Mouse (Mus musculus) CH12.LX (cell line): ENCODE measurements around the gene Wdfy3.

Experiments
- BHLHE40 ChIP-seq: IDR thresholded peaks from 2 replicates; pipeline ENCODE4 v1.6.1; 2011; ENCODE audit warnings: mild to moderate bottlenecking, low read depth, low read length, improper control_type of control experiment
- CHD2 ChIP-seq: IDR thresholded peaks from 2 replicates; pipeline ENCODE4 v1.6.1; 2011; ENCODE audit warnings: low read length, improper control_type of control experiment
- CTCF ChIP-seq, 2 experiments: IDR thresholded peaks in 1 of 2; conservative IDR thresholded peaks in 1 of 2; 2 replicates each; pipeline ENCODE4 v1.5.1; 2011 to 2012; ENCODE audit warnings: low read depth in 2 of 2, low read length in 2 of 2, improper control_type of control experiment in 1 of 2, inconsistent platforms in 1 of 2, mild to moderate bottlenecking in 1 of 2, moderate library complexity in 1 of 2
- EP300 ChIP-seq: IDR thresholded peaks from 2 replicates; pipeline ENCODE4 v1.6.1; 2011; ENCODE audit warnings: low read length, improper control_type of control experiment
- ETS1 ChIP-seq: conservative IDR thresholded peaks from 2 replicates; pipeline ENCODE4 v1.6.1; 2012; ENCODE audit warnings: low read depth, mild to moderate bottlenecking, inconsistent platforms, low read length, improper control_type of control experiment, moderate library complexity
- MAX ChIP-seq: IDR thresholded peaks from 2 replicates; pipeline ENCODE4 v1.6.1; 2011; ENCODE audit warnings: low read length, improper control_type of control experiment
- NELFE ChIP-seq: IDR thresholded peaks from 2 replicates; pipeline ENCODE4 v1.6.1; 2011; ENCODE audit warnings: low read depth, low read length, improper control_type of control experiment
- POLR2A ChIP-seq: IDR thresholded peaks from 2 replicates; pipeline ENCODE4 v1.6.1; 2011; ENCODE audit warnings: low read depth, mild to moderate bottlenecking, improper control_type of control experiment, low read length
- SMC3 ChIP-seq: IDR thresholded peaks from 2 replicates; pipeline ENCODE4 v1.6.1; 2011; ENCODE audit warnings: low read depth, low read length, improper control_type of control experiment
- UBTF ChIP-seq: IDR thresholded peaks from 2 replicates; pipeline ENCODE4 v1.6.1; 2012; ENCODE audit warnings: low read depth, mild to moderate bottlenecking, inconsistent platforms, low read length, improper control_type of control experiment, moderate library complexity
- USF2 ChIP-seq: conservative IDR thresholded peaks from 2 replicates; pipeline ENCODE4 v1.6.1; 2011; ENCODE audit warnings: low read depth, low read length, improper control_type of control experiment

- no peak for TF ChIP-seq BHLHE40
- TF ChIP-seq POLR2A: no peak
- no peak for TF ChIP-seq UBTF
- TF ChIP-seq NELFE: no peak
- no peak for TF ChIP-seq MAX
- TF ChIP-seq SMC3: no peak
- TF ChIP-seq CTCF (conservative IDR thresholded peaks at IDR 0.05 in 1 of 2, IDR thresholded peaks at IDR 0.05 in 1 of 2; ENCODE audit: low read depth in 2 of 2, low read length in 2 of 2): no peak
- no peak for TF ChIP-seq CHD2
- no peak for TF ChIP-seq USF2
- TF ChIP-seq EP300: no peak
- TF ChIP-seq ETS1: no peak
Observed at GRCm38 (mm10) chr5:102090686-102091085, 21.0 kb upstream of the Wdfy3 start.
